Mouse (Mus musculus) ES-E14 (cell line): ENCODE results near the gene Trub1. TPM values are rescaled to one million over a fixed set of nuclear protein-coding genes. Genes with fewer than 3 reads are reported as not detected.

Experiments
- DNase-seq: peaks from one replicate; pipeline ENCODE4 v3.0.0-alpha.2; 2013; ENCODE audit warnings: low read depth, low spot score
- H3K27ac ChIP-seq: 2 replicates; pipeline ENCODE4 v1.5.1; 2012; ENCODE audit warnings: low read depth, mild to moderate bottlenecking, low read length, moderate library complexity, mixed read lengths; ENCODE audit not compliant: poor library complexity, insufficient read depth, severe bottlenecking
- H3K36me3 ChIP-seq: 2 replicates; pipeline ENCODE4 v1.6.1; 2012; ENCODE audit warnings: mild to moderate bottlenecking, low read length, moderate library complexity, mixed read lengths; ENCODE audit not compliant: control insufficient read depth, poor library complexity, insufficient read depth, severe bottlenecking
- H3K4me1 ChIP-seq, 2 experiments: fragments of 150-350 bp in 1 of 2; sonication (generic) in 1 of 2; 2 replicates each; pipeline ENCODE4 v1.6.1; 2012; ENCODE audit warnings: low read length in 2 of 2, mild to moderate bottlenecking in 1 of 2, mixed read lengths in 1 of 2; ENCODE audit not compliant: control insufficient read depth in 2 of 2, insufficient read depth in 2 of 2, poor library complexity in 1 of 2
- H3K4me3 ChIP-seq, 2 experiments: fragments of 150-350 bp in 1 of 2; sonication (generic) in 1 of 2; 2 replicates each; pipeline ENCODE4 v1.5.1; 2012; ENCODE audit warnings: low read length in 2 of 2, low read depth in 1 of 2, mild to moderate bottlenecking in 1 of 2, mixed read lengths in 1 of 2; ENCODE audit not compliant: insufficient read depth in 1 of 2, poor library complexity in 1 of 2, severe bottlenecking in 1 of 2
- H3K9ac ChIP-seq: 2 replicates; pipeline ENCODE4 v1.6.1; 2012; ENCODE audit warnings: low read depth, mild to moderate bottlenecking, low read length, mixed read lengths; ENCODE audit not compliant: poor library complexity, insufficient read depth, severe bottlenecking
- H3K9me3 ChIP-seq: fragments of 150-350 bp; sonication (generic); 2 replicates; pipeline ENCODE4 v1.6.1; 2012; ENCODE audit warnings: low read depth, mild to moderate bottlenecking, low read length; ENCODE audit not compliant: control insufficient read depth, insufficient read depth
- CHD2 ChIP-seq: IDR thresholded peaks from 2 replicates; pipeline ENCODE4 v1.6.1; 2014; ENCODE audit warnings: mild to moderate bottlenecking, low read depth, low read length, inconsistent platforms
- HCFC1 ChIP-seq: IDR thresholded peaks from 2 replicates; pipeline ENCODE4 v1.6.1; 2012; ENCODE audit warnings: low read length, inconsistent platforms, borderline replicate concordance; ENCODE audit not compliant: insufficient read depth
- MAFK ChIP-seq: IDR thresholded peaks from 2 replicates; pipeline ENCODE4 v1.6.1; 2014; ENCODE audit warnings: mild to moderate bottlenecking, low read depth, low read length, inconsistent platforms; ENCODE audit not compliant: insufficient read depth
- ZC3H11A ChIP-seq: IDR thresholded peaks from 2 replicates; pipeline ENCODE4 v1.6.1; 2012; ENCODE audit warnings: low read depth, mild to moderate bottlenecking, inconsistent platforms, low read length, borderline replicate concordance
- ZNF384 ChIP-seq: IDR thresholded peaks from 2 replicates; pipeline ENCODE4 v1.6.1; 2012; ENCODE audit warnings: low read depth, low read length, inconsistent platforms
- in situ Hi-C, 2 experiments: fragments of 600-800 bp; cut with MboI; formaldehyde crosslinking; loops; one replicate each; pipeline ENCODE4 v1.15.1; 2025; ENCODE audit warnings: low sequenced_read_pairs in 2 of 2, inconsistent platforms in 1 of 2; ENCODE audit not compliant: unreplicated experiment in 2 of 2
- total RNA-seq: library from RNA; depleted of rRNA; stranded (reverse); fragments of 300-350 nt; gene quantifications from 2 replicates; pipeline ENCODE4 v1.2.3, GENCODE M21; 2012

Trub1 gene
- total RNA-seq, 1 experiment = 12.5 TPM

DNA sequence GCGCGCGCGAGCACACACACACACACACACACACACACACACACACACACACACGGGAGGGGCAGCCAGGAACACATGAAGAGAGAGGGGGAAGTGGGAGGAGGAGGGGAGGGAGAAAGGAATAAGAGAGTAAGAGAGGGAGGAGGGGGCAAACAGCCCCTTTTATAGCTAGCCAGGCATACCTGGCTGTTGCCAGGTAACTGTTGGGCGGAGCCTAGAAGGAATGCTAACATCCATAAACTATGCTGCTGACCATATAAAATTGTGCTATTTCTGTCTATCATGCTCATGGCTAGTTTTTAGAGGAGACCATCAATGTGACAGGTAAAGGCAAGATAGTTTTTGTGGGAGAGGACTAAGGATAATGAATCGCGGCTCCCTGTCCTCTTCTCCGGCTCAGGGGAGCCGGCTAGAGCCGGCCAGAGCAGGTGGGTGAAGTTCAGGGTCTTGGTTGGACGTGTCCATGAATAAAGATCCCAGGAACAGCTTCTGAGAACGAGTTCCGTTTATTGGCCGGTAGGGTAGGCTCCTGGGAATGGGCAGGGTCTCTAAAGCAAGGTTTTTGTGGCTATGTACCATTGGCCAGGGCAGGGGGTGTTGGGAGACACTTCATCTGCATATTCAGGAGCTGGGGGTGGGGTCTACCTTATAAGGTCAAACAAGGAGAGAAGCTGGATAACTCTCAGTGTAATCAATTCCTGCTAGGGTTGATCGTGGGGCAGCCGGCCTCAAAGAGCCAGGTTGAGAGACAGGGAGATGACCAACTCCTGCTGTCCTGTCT, 34.7 kb upstream of the Trub1 start:
- no peak overlapping the region for H3K27ac ChIP-seq
- in situ Hi-C loops = no loop called here

DNA sequence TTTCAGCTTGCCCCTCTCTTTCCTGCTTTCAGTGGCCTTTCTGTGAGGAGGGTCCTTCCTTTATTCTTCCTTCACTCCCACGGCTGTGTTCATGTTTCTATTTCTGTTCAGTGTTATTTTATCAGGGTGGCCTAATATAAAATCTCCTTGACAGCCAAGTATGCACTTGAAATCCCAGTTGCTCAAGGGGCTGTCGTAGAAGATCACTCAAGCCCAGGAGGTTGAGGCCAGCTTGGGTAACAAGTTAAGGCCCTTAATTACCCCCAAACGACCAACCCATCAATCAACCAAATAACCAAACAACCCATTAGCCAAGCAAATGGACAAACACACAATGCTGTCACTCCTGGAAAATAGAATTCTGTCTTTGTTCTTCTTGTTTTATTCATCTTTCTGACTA, 29.3 kb upstream of the Trub1 start:
- TF ChIP-seq ZNF384 = no peak
- TF ChIP-seq MAFK = no peak
- H3K4me3 ChIP-seq = no peak overlapping the region
- no peak overlapping the region for H3K27ac ChIP-seq
- H3K4me1 ChIP-seq = peaks cover 0 to 1% of the 10 kb centered on the region in 2 experiments; a peak in 1 of 4 replicates
- DNase-seq = no peak
- H3K36me3 ChIP-seq = no peaks in the 10 kb centered on the region
- H3K9ac ChIP-seq = no peak overlapping the region
- in situ Hi-C loops = no loop called here
- no peaks in the 10 kb centered on the region for H3K9me3 ChIP-seq

More for the DNA sequence above, 34.7 kb upstream of the Trub1 start:
- DNase-seq = peak; percentile 57
- H3K4me1 ChIP-seq = peaks cover 1 to 3% of the 10 kb centered on the region in 2 experiments; a peak in 1 of 4 replicates
- no peak overlapping the region for H3K9ac ChIP-seq
- no peaks in the 10 kb centered on the region for H3K9me3 ChIP-seq
- no peaks in the 10 kb centered on the region for H3K36me3 ChIP-seq
- TF ChIP-seq HCFC1 (no peak), CHD2 (no peak), ZNF384 (no peak), MAFK (no peak), ZC3H11A (no peak)
- H3K4me3 ChIP-seq = peak overlapping the region in 1 of 2 experiments; percentile 57; a peak in 2 of 4 replicates

DNA sequence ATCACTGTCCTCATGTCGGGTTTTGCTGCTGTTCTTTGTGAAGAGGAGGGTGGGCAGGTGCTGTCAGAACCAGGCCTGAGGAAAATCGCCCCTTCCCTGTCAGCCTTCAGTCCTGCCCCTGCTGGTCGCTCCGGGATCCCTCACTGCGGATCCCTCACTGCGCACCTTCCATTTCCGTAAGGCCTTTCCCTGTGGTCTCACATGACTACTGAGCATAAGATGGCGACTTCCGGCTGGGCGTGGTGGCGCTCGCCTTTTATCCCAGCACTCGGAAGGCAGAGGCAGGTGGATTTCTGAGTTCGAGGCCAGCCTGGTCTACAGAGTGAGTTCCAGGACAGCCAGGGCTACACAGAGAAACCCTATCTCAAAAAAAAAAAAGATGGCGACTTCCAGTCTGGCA, 27.4 kb upstream of the Trub1 start:
- Histone ChIP-seq H3K4me1 (no peaks in the 10 kb centered on the region), H3K4me3 (no peak overlapping the region), H3K9ac (no peak overlapping the region), H3K9me3 (no peaks in the 10 kb centered on the region), H3K36me3 (no peaks in the 10 kb centered on the region), H3K27ac (no peak overlapping the region)
- TF ChIP-seq ZNF384 (no peak), MAFK (no peak), ZC3H11A (no peak), HCFC1 (no peak), CHD2 (no peak)
- no peak for DNase-seq
- in situ Hi-C loops = no loop called here

DNA sequence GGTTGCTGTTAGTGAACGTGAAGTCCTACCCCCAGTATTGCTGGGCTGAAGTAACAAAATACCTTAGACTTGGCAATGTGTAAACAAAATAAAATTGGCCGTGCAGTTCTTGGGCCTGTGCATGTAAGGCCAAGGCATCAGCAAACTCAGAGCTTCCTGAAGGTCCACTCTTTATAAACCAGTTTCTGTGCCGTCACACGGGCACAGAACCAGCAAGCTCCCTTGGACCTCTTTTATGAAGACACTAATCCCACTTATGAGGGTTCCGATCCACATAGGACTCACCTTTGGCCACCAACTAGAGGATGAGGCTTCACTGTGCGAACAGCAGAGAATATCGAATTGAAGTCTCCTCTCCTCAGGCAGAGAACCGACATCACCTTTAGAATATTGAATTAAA, 25.9 kb upstream of the Trub1 start:
- TF ChIP-seq ZNF384 (no peak), MAFK (no peak), HCFC1 (no peak), ZC3H11A (no peak), CHD2 (no peak)
- Histone ChIP-seq H3K9ac (no peak overlapping the region), H3K36me3 (no peaks in the 10 kb centered on the region), H3K4me3 (no peak overlapping the region), H3K9me3 (no peaks in the 10 kb centered on the region), H3K27ac (no peak overlapping the region), H3K4me1 (no peaks in the 10 kb centered on the region)
- in situ Hi-C loops = no loop called here
- no peak for DNase-seq
